Mouse (Mus musculus) heart, adult 11 months (tissue): ENCODE measurements at regions not wholly inside any gene's neighbourhood (a gene's known extent, or its start where the extent isn't known, plus 50 kb on each side); places are given as distances from the start of the nearest gene placed in this dataset.
"Not testable (repeated sequence)": the region's sequence is repeated elsewhere in the genome, so short reads cannot be mapped to it uniquely, and the experiment has no call there.

Source experiments
- DNase-seq: peaks from one replicate; pipeline ENCODE4 v3.0.0; 2022

DNA sequence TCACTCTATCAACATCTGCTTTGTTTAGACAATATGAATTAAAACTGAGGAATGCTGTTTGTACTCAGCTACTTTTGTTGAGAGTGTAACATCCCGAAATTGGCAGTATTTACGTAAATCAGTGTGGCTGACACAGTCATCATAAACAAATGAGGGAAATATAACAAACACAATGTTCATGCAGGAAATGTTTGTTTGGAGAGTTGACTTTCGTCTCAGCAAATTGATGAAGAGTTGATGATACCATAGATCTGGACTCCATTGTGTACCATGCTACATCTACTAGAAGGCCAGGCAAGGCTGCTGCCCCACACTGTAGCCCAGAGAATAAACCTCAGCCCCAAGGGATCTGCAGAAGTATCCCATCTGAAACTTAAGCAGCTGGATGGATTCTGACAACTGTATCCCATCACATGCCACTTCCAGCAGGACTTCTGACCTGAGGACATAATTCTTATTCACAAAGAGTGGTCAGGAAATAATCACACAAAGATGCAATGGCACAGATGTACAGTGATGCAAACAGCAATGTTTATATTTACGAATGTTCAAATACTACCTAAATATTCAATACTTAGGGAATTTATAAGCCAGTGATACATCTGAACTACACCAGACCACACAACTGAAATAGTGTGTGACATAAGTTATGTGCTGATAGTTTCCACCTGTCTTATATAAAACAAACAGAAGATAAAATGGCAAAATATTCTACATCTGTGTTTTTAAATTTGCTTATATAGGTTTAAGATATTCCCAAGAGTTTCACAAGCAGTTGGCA lies 51.3 kb downstream of the Gm21897 start:
- no peak for DNase-seq

GRCm38 (mm10) chr16:15372844-15373243 lies 55.6 kb downstream of the Gm21897 start:
- DNase-seq, result no peak

DNA sequence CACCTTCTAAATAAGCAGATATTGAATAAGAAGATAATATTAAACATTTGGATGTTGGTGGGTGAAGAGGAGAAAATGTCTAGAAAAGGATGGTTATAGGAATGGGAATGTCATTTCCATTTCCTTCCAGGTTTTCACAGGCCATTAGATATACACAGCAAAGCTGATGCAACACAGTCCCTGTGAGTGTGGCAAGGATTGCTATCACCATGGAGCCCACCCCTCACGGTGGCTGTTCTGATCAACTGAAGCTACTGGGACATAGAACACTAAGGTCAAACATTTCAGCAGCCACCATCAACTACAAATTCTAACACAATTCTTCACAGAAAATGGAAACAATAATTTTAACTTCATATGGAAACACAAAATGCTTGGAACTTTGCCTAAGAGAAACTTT lies 56.7 kb downstream of the Gm21897 start:
- DNase-seq, result peak; percentile 63

DNA sequence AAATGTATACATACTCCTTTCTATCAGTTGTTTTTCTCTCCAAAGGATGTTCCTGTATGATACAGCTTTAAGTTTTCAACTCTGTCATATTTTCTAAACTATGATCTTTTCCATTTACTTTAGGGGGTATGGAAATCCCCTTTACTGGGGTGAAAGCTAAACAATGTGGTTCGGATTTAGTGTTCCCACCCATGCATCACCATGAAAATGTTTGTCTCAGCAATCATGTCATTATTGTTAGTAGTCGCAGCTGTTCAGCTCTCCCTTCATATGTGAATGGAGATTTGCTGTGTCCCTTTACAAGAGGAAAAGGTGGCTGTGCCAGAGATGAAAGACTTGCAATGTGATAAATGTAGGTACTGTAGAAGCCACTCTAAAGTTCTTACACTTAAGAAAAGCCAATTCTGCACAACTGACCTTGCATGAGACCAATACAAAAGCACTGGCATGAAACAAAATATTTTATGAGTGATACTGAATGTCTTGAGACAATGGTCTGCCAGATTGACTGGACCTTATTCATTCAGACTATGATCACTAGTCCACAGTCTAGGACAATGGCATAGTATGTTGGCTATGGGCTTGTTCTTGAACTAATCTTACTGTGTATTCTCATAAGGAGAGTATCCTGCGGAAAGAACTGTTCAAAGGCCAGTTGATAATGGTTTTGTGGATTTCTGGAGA lies 68.4 kb downstream of the Gm21897 start:
- no peak for DNase-seq

GRCm38 (mm10) chr16:15386241-15386574 lies 69.0 kb downstream of the Gm21897 start:
- DNase-seq, result no peak

GRCm38 (mm10) chr16:15389892-15390291 lies 72.6 kb downstream of the Gm21897 start:
- DNase-seq, result no peak

DNA sequence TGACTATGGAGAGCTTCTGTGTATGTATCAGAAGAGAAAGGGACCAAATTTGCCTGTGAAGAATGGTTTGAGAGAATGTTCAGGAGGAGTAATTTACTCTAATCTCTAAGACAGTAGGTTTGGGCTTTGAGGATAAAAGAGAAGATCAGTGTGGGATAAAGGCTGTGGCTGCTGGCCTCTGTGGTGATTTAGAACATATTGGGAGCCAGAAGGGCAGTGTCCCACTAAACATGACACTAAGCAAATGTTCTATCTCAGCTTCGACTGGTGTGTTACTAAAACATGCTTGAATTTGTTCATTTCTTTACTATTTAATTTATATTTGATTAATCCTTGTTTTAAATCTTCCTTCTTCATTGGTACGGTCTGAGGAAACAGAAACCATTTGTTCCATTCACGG lies 113.1 kb downstream of the Gm21897 start:
- DNase-seq, result no peak

DNA sequence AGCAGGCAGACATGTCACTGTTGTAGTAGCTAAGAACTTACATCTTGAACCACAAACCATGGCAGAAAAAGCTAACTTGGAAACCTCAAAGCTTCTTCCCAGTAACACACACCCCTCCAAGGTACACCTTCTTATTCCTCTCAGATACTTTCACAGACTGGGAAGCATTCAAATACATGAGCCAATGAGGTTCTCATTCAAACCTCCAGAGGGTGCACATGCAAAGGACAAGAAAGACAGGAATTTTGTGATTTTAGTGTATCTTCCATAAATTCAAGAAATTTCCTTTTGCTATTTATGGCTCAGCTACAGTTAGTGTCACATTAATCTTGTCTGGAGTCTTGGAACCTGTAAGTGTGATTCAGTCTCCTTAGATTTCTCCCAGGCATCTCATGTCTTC lies 115.4 kb downstream of the Gm21897 start:
- no peak for DNase-seq

GRCm38 (mm10) chr16:15462856-15463255 lies 145.6 kb downstream of the Gm21897 start:
- DNase-seq, result not testable (repeated sequence)

DNA sequence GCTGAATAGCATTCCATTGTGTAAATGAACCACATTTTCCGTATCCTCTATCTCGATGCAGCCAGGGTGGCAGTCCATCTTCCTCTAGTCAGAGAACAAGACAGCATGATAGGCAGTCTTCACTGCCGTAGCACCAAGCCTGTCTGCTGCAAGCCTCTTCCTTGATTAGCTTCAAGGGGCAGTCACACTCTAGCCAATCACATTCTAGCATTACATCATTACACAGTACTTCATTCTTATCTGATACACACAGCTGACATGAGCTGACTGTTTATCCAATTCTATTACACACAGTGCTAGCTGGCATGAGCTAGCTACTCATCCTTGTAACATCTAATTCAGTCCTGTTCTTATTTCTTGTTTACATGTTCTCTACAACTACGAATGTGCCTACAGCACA lies 156.6 kb downstream of the Gm21897 start:
- DNase-seq, result no peak

DNA sequence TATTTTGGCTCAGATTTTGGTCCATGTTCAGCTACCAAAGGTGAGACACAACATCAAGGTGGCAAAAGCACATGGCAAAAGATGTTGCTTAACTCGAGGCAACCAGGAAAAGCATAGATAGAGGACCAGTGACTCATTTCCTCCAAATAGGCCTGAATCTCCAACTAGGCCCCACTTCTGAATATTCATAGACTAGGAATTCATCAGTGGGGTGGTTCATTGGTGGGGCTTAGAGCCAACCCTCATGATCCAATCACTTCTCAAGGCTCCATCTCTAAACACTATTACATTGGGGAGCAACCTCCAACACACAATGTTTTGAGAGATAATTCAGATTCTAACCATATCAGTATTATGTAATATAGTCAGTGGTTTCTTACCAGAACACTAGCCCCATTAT lies 161.6 kb downstream of the Gm21897 start:
- no peak for DNase-seq

- peak; percentile 37 for DNase-seq
Measured at GRCm38 (mm10) chr16:15491328-15491999, 174.2 kb downstream of the Gm21897 start.

DNA sequence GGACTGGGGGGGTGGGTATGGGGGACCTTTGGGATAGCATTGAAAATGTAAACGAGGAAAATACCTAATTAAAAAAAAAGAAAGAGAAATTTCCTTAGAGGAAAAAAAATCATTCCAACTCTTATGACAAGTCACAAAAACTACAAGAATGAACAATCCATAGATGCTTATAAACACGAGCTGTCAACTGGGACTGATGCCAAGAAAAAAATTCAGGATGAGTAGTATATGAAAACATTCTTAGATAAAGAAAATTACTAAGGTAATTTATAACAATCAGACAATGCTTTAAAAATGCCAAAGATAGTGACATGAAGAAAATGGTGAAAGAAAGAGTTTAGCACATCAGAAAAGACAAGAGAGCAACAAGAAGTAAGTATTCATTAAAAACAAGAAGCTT lies 176.0 kb downstream of the Gm21897 start:
- no peak for DNase-seq
